Mouse (Mus musculus): ENCODE data around the gene Vdr. TPM values are rescaled to one million over a fixed set of nuclear protein-coding genes. Genes with fewer than 3 reads are reported as not detected.

Vdr gene
- 131 TPM for polyA plus RNA-seq (2014; fragmentation: Illumina TruSeq; extraction: RNeasy Lipid Tissue Mini Kit (QIAGEN cat#74804); ENCODE audit: low read depth, low replicate concordance)

DNA sequence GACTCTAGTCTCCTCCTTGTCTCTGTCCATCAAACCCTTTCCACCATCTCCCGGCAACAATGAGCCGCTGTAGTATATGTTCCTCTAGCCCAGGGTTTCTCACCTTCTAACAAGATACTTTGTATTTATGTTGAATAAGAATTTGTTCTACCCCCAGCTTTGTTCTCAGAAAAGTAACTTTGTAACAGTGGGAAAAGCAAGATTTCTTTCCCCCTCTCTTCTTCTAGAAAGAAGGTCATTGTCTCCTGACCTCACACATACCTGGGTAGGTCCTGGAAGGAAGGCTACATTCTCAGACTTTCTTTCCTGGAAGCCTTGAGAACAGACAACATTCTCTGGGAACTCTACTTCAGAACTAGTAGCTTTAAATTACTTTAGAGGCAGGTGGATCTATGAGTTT, at the start of gene Vdr:
Vdr (minus strand) TSS at position 101 of the 400 bp plus-strand sequence.

DNA sequence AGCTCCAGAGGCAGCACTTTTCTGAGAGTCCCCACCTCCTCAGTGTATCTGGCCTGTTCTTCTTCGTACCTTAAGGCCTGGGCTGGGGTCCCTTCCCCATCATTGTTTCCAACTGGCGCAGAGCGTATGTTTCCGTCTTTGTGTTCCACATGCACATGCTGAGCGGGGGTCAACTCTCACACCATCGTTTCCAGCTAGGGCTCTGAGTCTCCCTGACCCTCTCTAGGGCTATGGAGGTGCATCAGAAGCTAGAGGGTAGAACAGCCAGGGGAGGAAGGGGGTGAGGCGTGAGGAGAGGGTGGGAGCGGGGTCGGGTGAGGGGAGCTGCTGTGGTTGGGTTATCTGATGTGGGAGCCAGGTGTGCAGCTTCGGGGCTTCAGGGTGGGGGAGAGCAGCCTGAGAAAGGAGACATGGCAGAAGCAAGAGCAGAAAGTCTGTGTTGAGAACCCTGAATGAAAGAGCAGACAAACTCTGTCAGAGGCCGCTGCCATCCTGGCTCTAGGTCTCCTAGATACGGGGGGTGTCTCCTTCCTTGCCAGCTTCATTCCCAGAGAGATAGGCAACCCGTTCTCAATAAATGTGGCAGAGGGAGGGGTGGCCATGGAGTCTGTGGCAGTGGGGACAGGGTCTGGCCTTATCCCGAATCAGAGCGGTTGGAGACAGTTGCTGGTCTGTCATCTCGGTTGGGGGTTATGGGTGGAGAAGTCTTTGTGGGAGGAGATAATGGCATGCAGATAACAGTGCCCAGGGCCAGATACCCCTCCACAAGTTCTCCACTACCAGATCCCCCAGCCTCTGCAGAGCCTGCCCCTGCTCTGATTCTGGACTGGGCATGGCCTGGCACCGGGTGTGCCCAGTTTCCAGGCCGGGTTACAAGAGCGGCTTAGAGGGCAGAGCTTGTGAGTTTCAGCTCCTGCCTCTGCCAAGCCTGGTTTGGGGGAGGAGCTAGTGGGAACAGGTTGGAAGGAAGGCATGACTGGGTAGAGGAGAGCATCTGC, 66.1 kb downstream of the Vdr start, which contains the start of gene Hdac7:
Hdac7 (minus strand) TSS at position 466 of the 998 bp plus-strand sequence.

Other genes starting within 250 kb of the Vdr start
- gene Rpap3, start 204.8 kb downstream of the Vdr start, polyA plus RNA-seq (2014; fragmentation: Illumina TruSeq; extraction: RNeasy Lipid Tissue Mini Kit (QIAGEN cat#74804); ENCODE audit: low read depth, low replicate concordance), result 12.0 TPM
- 0.47 TPM for gene Endou, start 179.3 kb downstream of the Vdr start, polyA plus RNA-seq (2014; fragmentation: Illumina TruSeq; extraction: RNeasy Lipid Tissue Mini Kit (QIAGEN cat#74804); ENCODE audit: low read depth, low replicate concordance)
- 0.38 TPM for gene Rapgef3, start 142.7 kb downstream of the Vdr start, polyA plus RNA-seq (2014; fragmentation: Illumina TruSeq; extraction: RNeasy Lipid Tissue Mini Kit (QIAGEN cat#74804); ENCODE audit: low read depth, low replicate concordance)
- 12.9 TPM for gene Slc48a1, start 132.1 kb downstream of the Vdr start, polyA plus RNA-seq (2014; fragmentation: Illumina TruSeq; extraction: RNeasy Lipid Tissue Mini Kit (QIAGEN cat#74804); ENCODE audit: low read depth, low replicate concordance)
- gene Hdac7, start 66.1 kb downstream of the Vdr start, polyA plus RNA-seq (2014; fragmentation: Illumina TruSeq; extraction: RNeasy Lipid Tissue Mini Kit (QIAGEN cat#74804); ENCODE audit: low read depth, low replicate concordance), result 2.3 TPM
- 6.2 TPM for gene Tmem106c, start 53.6 kb upstream of the Vdr start, polyA plus RNA-seq (2014; fragmentation: Illumina TruSeq; extraction: RNeasy Lipid Tissue Mini Kit (QIAGEN cat#74804); ENCODE audit: low read depth, low replicate concordance)
- gene Col2a1, start 94.1 kb upstream of the Vdr start, polyA plus RNA-seq (2014; fragmentation: Illumina TruSeq; extraction: RNeasy Lipid Tissue Mini Kit (QIAGEN cat#74804); ENCODE audit: low read depth, low replicate concordance), result not detected
- 2.1 TPM for gene Pfkm, start 182.0 kb upstream of the Vdr start, polyA plus RNA-seq (2014; fragmentation: Illumina TruSeq; extraction: RNeasy Lipid Tissue Mini Kit (QIAGEN cat#74804); ENCODE audit: low read depth, low replicate concordance)
- 38.8 TPM for gene Senp1, start 183.1 kb upstream of the Vdr start, polyA plus RNA-seq (2014; fragmentation: Illumina TruSeq; extraction: RNeasy Lipid Tissue Mini Kit (QIAGEN cat#74804); ENCODE audit: low read depth, low replicate concordance)